Comparison of ENCODE assay signal across 8 mouse cellular contexts in the genomic region with DNA sequence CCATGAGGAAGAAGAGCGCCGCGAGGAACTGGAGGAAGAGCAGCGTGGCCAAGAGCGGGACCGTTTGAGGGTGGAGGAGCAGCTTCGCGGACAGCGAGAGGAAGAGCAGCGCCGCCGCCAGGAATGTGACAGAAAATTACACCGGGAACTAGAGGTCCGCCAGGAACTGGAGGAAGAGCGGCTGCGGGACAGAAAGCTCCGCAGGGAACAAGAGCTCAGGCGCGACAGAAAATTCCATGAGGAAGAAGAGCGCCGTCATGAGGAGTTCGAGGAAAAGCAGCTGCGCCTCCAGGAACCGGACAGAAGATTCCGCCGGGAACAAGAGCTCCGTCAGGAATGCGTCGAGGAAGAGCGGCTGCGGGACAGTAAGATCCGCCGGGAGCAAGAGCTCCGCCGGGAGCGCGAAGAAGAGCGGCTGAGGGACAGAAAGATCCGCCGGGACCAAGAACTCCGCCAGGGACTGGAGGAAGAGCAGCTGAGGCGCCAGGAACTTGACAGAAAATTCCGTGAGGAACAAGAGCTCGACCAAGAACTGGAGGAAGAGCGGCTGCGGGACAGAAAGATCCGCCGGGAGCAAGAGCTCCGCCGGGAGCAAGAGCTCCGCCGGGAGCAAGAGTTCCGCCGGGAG. TPM values are rescaled to one million over a fixed set of nuclear protein-coding genes. Genes with fewer than 3 reads are reported as not detected.
A peak's percentile ranks its signal among the peaks of the same experiment; 100 is the strongest.
DNase-seq lines count a peak whose midpoint lies in the region; ATAC-seq and TF ChIP-seq lines count a peak whose summit lies in the region.

No protein-coding gene starts in this region.

- H3K79me3 ChIP-seq in C2C12 (ENCODE audit: low read depth) = no peaks in the 10 kb centered on the region

- H3K4me2 ChIP-seq in embryonic facial prominence, embryonic 14.5 days (ENCODE audit: low read depth, low read length) = peak overlapping the region; percentile 94
- H3K4me2 ChIP-seq in hindbrain, embryonic 16.5 days (ENCODE audit: low read length) = peak overlapping the region; percentile 84
- H3K4me2 ChIP-seq in limb, embryonic 13.5 days (replicated peaks) = peak overlapping the region; percentile 94
- peak overlapping the region; percentile 93 for H3K4me2 ChIP-seq in midbrain, embryonic 15.5 days
- H3K4me2 ChIP-seq in stomach, postnatal 0 days (replicated peaks; ENCODE audit: low read depth) = peak overlapping the region; percentile 90

- under 1% methylated on average over 54 of the region's 54 CpGs for WGBS in embryonic facial prominence, embryonic 14.5 days
- WGBS in hindbrain, embryonic 16.5 days = under 1% methylated on average over 54 of the region's 54 CpGs
- under 1% methylated on average over 54 of the region's 54 CpGs for WGBS in limb, embryonic 13.5 days
- WGBS in midbrain, embryonic 15.5 days = 1% methylated on average over 54 of the region's 54 CpGs
- WGBS in stomach, postnatal 0 days = under 1% methylated on average over 54 of the region's 54 CpGs

- no peak overlapping the region for H3ac ChIP-seq in C2C12 (ENCODE audit: control insufficient read depth, insufficient read length, low read depth)

- peaks cover 4% of the 10 kb centered on the region; the same call in 1 of the 2 replicates for H3K4me1 ChIP-seq in embryonic facial prominence, embryonic 14.5 days (ENCODE audit: control insufficient read depth, insufficient read depth, low read length)
- H3K4me1 ChIP-seq in hindbrain, embryonic 16.5 days (ENCODE audit: control insufficient read depth, insufficient read depth, low read depth, low read length) = peaks cover 19% of the 10 kb centered on the region
- peaks cover 24% of the 10 kb centered on the region for H3K4me1 ChIP-seq in limb, embryonic 13.5 days
- H3K4me1 ChIP-seq in midbrain, embryonic 15.5 days = peaks cover 26% of the 10 kb centered on the region
- H3K4me1 ChIP-seq in stomach, postnatal 0 days (replicated peaks; ENCODE audit: control insufficient read depth, insufficient read depth) = no peaks in the 10 kb centered on the region; the same call in 1 of the 2 replicates

- H3K27me3 ChIP-seq in C2C12 (ENCODE audit: control insufficient read depth, insufficient read depth, insufficient read length) = peaks cover 17% of the 10 kb centered on the region
- peaks cover 54% of the 10 kb centered on the region for H3K27me3 ChIP-seq in embryonic facial prominence, embryonic 14.5 days (replicated peaks; ENCODE audit: control insufficient read depth, insufficient read depth, low read length)
- peaks cover 6% of the 10 kb centered on the region for H3K27me3 ChIP-seq in hindbrain, embryonic 16.5 days (replicated peaks; ENCODE audit: control insufficient read depth, insufficient read depth, low read length)
- H3K27me3 ChIP-seq in limb, embryonic 13.5 days = peaks cover 72% of the 10 kb centered on the region
- peaks cover 22% of the 10 kb centered on the region for H3K27me3 ChIP-seq in midbrain, embryonic 15.5 days (replicated peaks)
- H3K27me3 ChIP-seq in stomach, postnatal 0 days (ENCODE audit: control insufficient read depth, insufficient read depth, low read length) = no peaks in the 10 kb centered on the region

- H3K9ac ChIP-seq in embryonic facial prominence, embryonic 14.5 days (ENCODE audit: low read depth, low read length) = peak overlapping the region; percentile 45; the same call in 1 of the 2 replicates
- H3K9ac ChIP-seq in hindbrain, embryonic 16.5 days (ENCODE audit: low read depth, low read length) = peak overlapping the region; percentile 55
- peak overlapping the region; percentile 62 for H3K9ac ChIP-seq in limb, embryonic 13.5 days
- peak overlapping the region; percentile 41 for H3K9ac ChIP-seq in midbrain, embryonic 15.5 days
- peak overlapping the region; percentile 56 for H3K9ac ChIP-seq in stomach, postnatal 0 days (ENCODE audit: low read length)

- no peak overlapping the region for H3K4me3 ChIP-seq in C2C12 (ENCODE audit: insufficient read depth, poor library complexity, severe bottlenecking)
- peak overlapping the region; percentile 60 for H3K4me3 ChIP-seq in embryonic facial prominence, embryonic 14.5 days (ENCODE audit: low read depth, low read length)
- H3K4me3 ChIP-seq in hindbrain, embryonic 16.5 days (ENCODE audit: low read length) = peak overlapping the region; percentile 64
- H3K4me3 ChIP-seq in limb, embryonic 13.5 days = peak overlapping the region; percentile 52
- peak overlapping the region; percentile 61 for H3K4me3 ChIP-seq in midbrain, embryonic 15.5 days
- peak overlapping the region; percentile 50 for H3K4me3 ChIP-seq in stomach, postnatal 0 days (ENCODE audit: low read depth, low read length)

- no peak for ATAC-seq in embryonic facial prominence, embryonic 14.5 days (ENCODE audit: low read depth)
- no peak for ATAC-seq in hindbrain, embryonic 16.5 days
- no peak for ATAC-seq in limb, embryonic 13.5 days (ENCODE audit: low FRiP score, low read depth)
- no peak for ATAC-seq in midbrain, embryonic 15.5 days (replicated peaks)
- ATAC-seq in stomach, postnatal 0 days (ENCODE audit: low FRiP score, low TSS enrichment) = no peak

- H3K27ac ChIP-seq in embryonic facial prominence, embryonic 14.5 days (replicated peaks; ENCODE audit: low read depth, low read length) = no peak overlapping the region
- H3K27ac ChIP-seq in hindbrain, embryonic 16.5 days (ENCODE audit: low read depth, low read length) = no peak overlapping the region
- no peak overlapping the region for H3K27ac ChIP-seq in limb, embryonic 13.5 days
- H3K27ac ChIP-seq in midbrain, embryonic 15.5 days = no peak overlapping the region
- peak overlapping the region; percentile 18; the same call in 1 of the 2 replicates for H3K27ac ChIP-seq in stomach, postnatal 0 days (replicated peaks)

- H3K9me3 ChIP-seq in embryonic facial prominence, embryonic 14.5 days (ENCODE audit: control insufficient read depth, low read length) = no peaks in the 10 kb centered on the region
- no peaks in the 10 kb centered on the region for H3K9me3 ChIP-seq in hindbrain, embryonic 16.5 days (ENCODE audit: control insufficient read depth, low read length)
- no peaks in the 10 kb centered on the region for H3K9me3 ChIP-seq in limb, embryonic 13.5 days
- no peaks in the 10 kb centered on the region for H3K9me3 ChIP-seq in midbrain, embryonic 15.5 days
- H3K9me3 ChIP-seq in stomach, postnatal 0 days (ENCODE audit: control insufficient read depth, low read length) = no peaks in the 10 kb centered on the region

- no peak for TF ChIP-seq CTCF in C2C12 (IDR thresholded peaks at IDR 0.05; ENCODE audit: control insufficient read depth, insufficient read depth, insufficient read length)
- TF ChIP-seq CTCF in stomach, postnatal 0 days (IDR thresholded peaks at IDR 0.05; ENCODE audit: low read depth) = peak; percentile 33; the same call in 1 of the 2 replicates

- no peaks in the 10 kb centered on the region for H3K79me2 ChIP-seq in C2C12 (ENCODE audit: control insufficient read depth, insufficient read depth)

- no peaks in the 10 kb centered on the region for H3K36me3 ChIP-seq in C2C12 (ENCODE audit: control insufficient read depth, insufficient read depth)
- H3K36me3 ChIP-seq in embryonic facial prominence, embryonic 14.5 days (ENCODE audit: control insufficient read depth, insufficient read depth, low read length) = no peaks in the 10 kb centered on the region
- H3K36me3 ChIP-seq in hindbrain, embryonic 16.5 days (ENCODE audit: control insufficient read depth, insufficient read depth, low read length) = no peaks in the 10 kb centered on the region
- H3K36me3 ChIP-seq in limb, embryonic 13.5 days = no peaks in the 10 kb centered on the region
- no peaks in the 10 kb centered on the region for H3K36me3 ChIP-seq in midbrain, embryonic 15.5 days (replicated peaks)
- no peaks in the 10 kb centered on the region for H3K36me3 ChIP-seq in stomach, postnatal 0 days (ENCODE audit: control insufficient read depth, insufficient read depth, low read length)

- peak; percentile 57 for DNase-seq in adrenal gland, adult 2 months
- peak; percentile 64 for DNase-seq in embryonic facial prominence, embryonic 14.5 days (ENCODE audit: low spot score)
- peak; percentile 33 for DNase-seq in stomach, postnatal 0 days (ENCODE audit: low spot score)
- DNase-seq in thymus, postnatal 0 days (ENCODE audit: low spot score) = no peak

- no peak for TF ChIP-seq EP300 in stomach, postnatal 0 days (optimal IDR thresholded peaks at IDR 0.05)

RNA-seq across cellular contexts. Expression of a gene that starts 4.1 kb away (rescaled TPM):
- 0.04 TPM for polyA plus RNA-seq in C2C12 (2012; fragmentation: generic; extraction: Trizol)
- under 1 TPM; 0.03 to 0.49 TPM for total RNA-seq in adrenal gland, adult 2 months (2021)
- 0.01 and 0.02 TPM in 2 replicates for polyA plus RNA-seq in adrenal gland, adult 2 months (2012; rRNA removed)
- 3.4 and 4.2 TPM in 2 replicates for polyA plus RNA-seq in embryonic facial prominence, embryonic 14.5 days (2014; fragmentation: Nextera tagmentation; extraction: Ambion mirVana)
- polyA plus RNA-seq in hindbrain, embryonic 16.5 days (2015; fragmentation: Nextera tagmentation; extraction: Ambion mirVana) = 1.4 and 1.6 TPM in 2 replicates
- polyA plus RNA-seq in limb, embryonic 13.5 days (2015; fragmentation: Nextera tagmentation; extraction: Ambion mirVana) = 1.1 TPM in 2 replicates
- 0.82 and 1.2 TPM in 2 replicates for polyA plus RNA-seq in midbrain, embryonic 15.5 days (2015; fragmentation: Nextera tagmentation; extraction: Ambion mirVana)
- 0.86 and 1.1 TPM in 2 replicates for polyA plus RNA-seq in stomach, postnatal 0 days (2015; fragmentation: Nextera tagmentation; extraction: Ambion mirVana)
- polyA plus RNA-seq in thymus, postnatal 0 days (2015; fragmentation: Nextera tagmentation; extraction: Ambion mirVana) = 0.98 and 1.0 TPM in 2 replicates

RNA-seq across cellular contexts. Expression of a gene that starts 22.3 kb away (rescaled TPM):
- not detected for polyA plus RNA-seq in C2C12 (2012; fragmentation: generic; extraction: Trizol)
- 1 to 10 TPM in 1 of 2 experiments, not detected in 1; 3.1 TPM for total RNA-seq in adrenal gland, adult 2 months (2021)
- polyA plus RNA-seq in adrenal gland, adult 2 months (2012; rRNA removed) = not detected in 2 replicates
- polyA plus RNA-seq in embryonic facial prominence, embryonic 14.5 days (2014; fragmentation: Nextera tagmentation; extraction: Ambion mirVana) = 0.18 TPM in 1 of 2 replicates, not detected in the other
- polyA plus RNA-seq in hindbrain, embryonic 16.5 days (2015; fragmentation: Nextera tagmentation; extraction: Ambion mirVana) = not detected in 2 replicates
- polyA plus RNA-seq in limb, embryonic 13.5 days (2015; fragmentation: Nextera tagmentation; extraction: Ambion mirVana) = not detected in 2 replicates
- not detected in 2 replicates for polyA plus RNA-seq in midbrain, embryonic 15.5 days (2015; fragmentation: Nextera tagmentation; extraction: Ambion mirVana)
- not detected in 2 replicates for polyA plus RNA-seq in stomach, postnatal 0 days (2015; fragmentation: Nextera tagmentation; extraction: Ambion mirVana)
- polyA plus RNA-seq in thymus, postnatal 0 days (2015; fragmentation: Nextera tagmentation; extraction: Ambion mirVana) = 0.08 TPM in 1 of 2 replicates, not detected in the other

RNA-seq across cellular contexts. Expression of a gene that starts 52.7 kb away (rescaled TPM):
- not detected for polyA plus RNA-seq in C2C12 (2012; fragmentation: generic; extraction: Trizol)
- not detected for total RNA-seq in adrenal gland, adult 2 months (2021)
- polyA plus RNA-seq in adrenal gland, adult 2 months (2012; rRNA removed) = not detected in 2 replicates
- 0.71 and 3.3 TPM in 2 replicates for polyA plus RNA-seq in embryonic facial prominence, embryonic 14.5 days (2014; fragmentation: Nextera tagmentation; extraction: Ambion mirVana)
- not detected in 2 replicates for polyA plus RNA-seq in hindbrain, embryonic 16.5 days (2015; fragmentation: Nextera tagmentation; extraction: Ambion mirVana)
- polyA plus RNA-seq in limb, embryonic 13.5 days (2015; fragmentation: Nextera tagmentation; extraction: Ambion mirVana) = not detected in 2 replicates
- polyA plus RNA-seq in midbrain, embryonic 15.5 days (2015; fragmentation: Nextera tagmentation; extraction: Ambion mirVana) = not detected in 2 replicates
- 181 and 233 TPM in 2 replicates for polyA plus RNA-seq in stomach, postnatal 0 days (2015; fragmentation: Nextera tagmentation; extraction: Ambion mirVana)
- polyA plus RNA-seq in thymus, postnatal 0 days (2015; fragmentation: Nextera tagmentation; extraction: Ambion mirVana) = 0.53 and 0.54 TPM in 2 replicates

Comparison
In these comparisons a context has a peak if more than half of its experiments do, and no peak if none do; other contexts are left out.
1. RNA of a gene that starts 52.7 kb away (polyA plus RNA-seq): 181 to 233 TPM in stomach, postnatal 0 days; 0.71 to 3.3 TPM in embryonic facial prominence, embryonic 14.5 days, 0.53 to 0.54 TPM in thymus, postnatal 0 days, not detected in C2C12 (single experiment), not detected in adrenal gland, adult 2 months, not detected in hindbrain, embryonic 16.5 days, not detected in limb, embryonic 13.5 days and not detected in midbrain, embryonic 15.5 days; every median in the first group is over 10 times any median in the second.
2. Peak in every context shown above with its lines, with median percentiles within 50 percentile points of each other: H3K4me2 ChIP-seq and H3K9ac ChIP-seq.